Mouse (Mus musculus) testis, postnatal 14 days (tissue): ENCODE results near the gene Ptpn23.
A peak's percentile ranks its signal among the peaks of the same experiment; 100 is the strongest.
"Not testable (repeated sequence)": the region's sequence is repeated elsewhere in the genome, so short reads cannot be mapped to it uniquely, and the experiment has no call there.

ENCODE experiments used
- DNase-seq: peaks from one replicate; pipeline ENCODE4 v3.0.0; 2021; ENCODE audit warnings: low spot score

Gene Ptpn23

GRCm38 (mm10) chr9:110381292-110381691 lies 26.7 kb downstream of the Ptpn23 start:
- DNase-seq = no peak

GRCm38 (mm10) chr9:110380662-110381061 lies 27.4 kb downstream of the Ptpn23 start:
- DNase-seq = peak; percentile 78

GRCm38 (mm10) chr9:110379361-110379760 lies 28.7 kb downstream of the Ptpn23 start:
- no peak for DNase-seq

DNA sequence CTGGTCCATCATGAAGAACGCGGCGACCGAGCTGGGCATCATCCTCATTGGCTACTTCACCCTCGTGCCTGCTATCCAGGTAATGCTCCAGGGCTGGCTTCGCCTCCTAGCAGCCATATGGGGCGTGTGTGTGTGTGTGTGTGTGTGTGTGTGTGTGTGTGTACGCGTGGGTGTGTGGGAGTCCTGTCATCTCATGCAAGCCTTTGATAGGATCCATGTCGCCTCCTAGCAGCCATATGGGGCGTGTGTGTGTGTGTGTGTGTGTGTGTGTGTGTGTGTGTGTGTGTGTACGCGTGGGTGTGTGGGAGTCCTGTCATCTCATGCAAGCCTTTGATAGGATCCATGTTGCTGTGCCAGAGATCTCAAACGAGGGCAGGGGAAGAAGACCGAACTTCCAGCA lies 30.4 kb downstream of the Ptpn23 start:
- not testable (repeated sequence) for DNase-seq

DNA sequence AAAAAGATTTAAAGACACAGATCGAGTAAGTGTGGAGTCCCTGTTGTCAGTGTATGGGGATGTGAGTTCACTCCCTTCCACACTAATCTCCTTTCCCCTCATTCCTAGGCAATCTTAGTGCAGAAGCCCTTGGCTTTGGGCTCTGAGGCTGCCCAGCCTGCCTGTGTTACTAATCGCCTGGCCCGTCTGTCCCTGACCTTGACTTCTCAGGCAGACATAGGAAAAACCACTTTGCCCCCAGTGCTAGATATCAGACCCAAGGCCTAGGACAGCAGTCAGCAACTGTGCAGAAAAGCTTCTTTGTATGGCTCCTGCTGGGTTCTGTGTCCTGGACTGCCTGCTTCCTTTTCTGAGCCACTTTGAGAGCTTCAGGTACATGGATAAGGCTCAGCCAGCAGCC lies 32.3 kb downstream of the Ptpn23 start:
- DNase-seq = peak; percentile 57

DNA sequence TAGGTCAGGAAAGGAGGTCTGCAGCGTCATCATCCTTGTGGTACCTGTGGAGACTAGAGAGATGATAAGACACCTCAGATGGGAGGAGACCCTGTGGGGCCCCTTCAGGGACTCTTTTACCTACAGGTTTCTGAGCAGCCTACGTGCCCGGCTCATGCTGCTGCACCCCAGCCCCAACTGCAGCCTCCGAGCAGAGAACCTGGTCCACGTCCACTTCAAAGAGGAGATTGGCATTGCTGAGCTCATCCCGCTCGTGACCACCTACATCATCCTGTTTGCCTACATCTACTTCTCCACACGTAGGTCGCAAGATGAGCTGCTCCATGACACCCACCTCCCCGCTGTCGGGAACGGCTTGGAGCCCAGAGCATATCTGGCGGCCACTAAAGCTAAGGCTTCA lies 34.1 kb downstream of the Ptpn23 start:
- no peak for DNase-seq

GRCm38 (mm10) chr9:110369860-110370259 lies 38.2 kb downstream of the Ptpn23 start:
- DNase-seq = no peak

DNA sequence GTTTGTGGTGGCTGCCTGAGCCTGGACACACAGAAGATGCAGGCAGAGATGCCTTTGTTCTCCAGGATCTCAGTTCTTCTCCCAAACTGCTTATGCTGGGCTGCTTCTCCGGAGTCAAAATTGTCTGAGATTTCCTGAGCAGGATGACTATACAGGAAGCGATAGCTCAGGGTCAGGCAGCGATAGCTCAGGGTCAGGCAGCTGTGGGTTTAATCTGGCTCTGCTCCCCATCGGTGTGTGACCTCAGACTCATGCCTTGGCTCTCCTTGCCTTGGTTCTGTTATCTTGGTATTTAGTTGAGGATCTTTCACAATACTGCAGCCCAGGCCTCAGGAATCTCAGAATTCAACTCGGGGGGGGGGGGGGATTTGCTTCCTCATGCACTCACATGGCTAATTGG lies 41.3 kb downstream of the Ptpn23 start:
- no peak for DNase-seq

GRCm38 (mm10) chr9:110362337-110362736 lies 45.7 kb downstream of the Ptpn23 start:
- DNase-seq = no peak

DNA sequence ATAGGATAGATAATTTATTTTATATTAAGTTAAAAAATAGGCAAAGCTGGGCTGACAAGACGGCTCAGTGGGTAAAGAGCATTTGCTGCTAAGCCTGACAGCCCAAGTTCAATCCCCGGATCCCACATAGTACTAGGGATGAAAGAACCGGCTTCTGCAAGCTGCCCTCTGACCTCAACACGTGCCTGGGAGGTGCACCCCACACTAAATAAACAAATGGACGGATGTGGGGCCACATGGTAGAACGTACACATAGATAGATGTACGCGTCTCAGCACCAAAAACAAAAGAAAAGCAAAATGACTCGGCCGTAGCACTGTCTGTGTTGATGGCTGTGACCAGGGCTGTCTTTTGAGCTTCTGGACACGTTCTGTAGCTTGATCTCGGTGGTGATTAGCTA lies 46.7 kb downstream of the Ptpn23 start:
- DNase-seq = no peak

DNA sequence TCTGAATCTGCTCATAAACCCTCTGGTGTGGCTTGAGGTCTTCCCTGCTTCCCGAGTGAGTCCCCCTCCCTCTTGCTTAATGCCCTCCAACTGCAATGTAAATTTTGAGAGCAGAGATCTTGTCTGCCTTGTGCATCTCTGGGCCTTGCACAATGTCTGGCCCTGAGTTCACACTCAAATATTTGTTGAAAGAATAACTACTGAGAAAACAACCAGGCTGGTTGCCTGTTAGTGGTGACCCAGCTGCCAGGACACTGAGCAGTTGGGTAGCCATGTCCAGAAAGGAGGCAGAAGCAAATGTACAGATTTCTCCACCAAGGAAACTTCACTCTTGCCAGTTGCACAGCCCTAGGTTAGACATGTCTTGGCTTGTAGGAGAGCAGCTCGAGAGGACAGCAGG lies 49.7 kb downstream of the Ptpn23 start:
- DNase-seq = no peak

DNA sequence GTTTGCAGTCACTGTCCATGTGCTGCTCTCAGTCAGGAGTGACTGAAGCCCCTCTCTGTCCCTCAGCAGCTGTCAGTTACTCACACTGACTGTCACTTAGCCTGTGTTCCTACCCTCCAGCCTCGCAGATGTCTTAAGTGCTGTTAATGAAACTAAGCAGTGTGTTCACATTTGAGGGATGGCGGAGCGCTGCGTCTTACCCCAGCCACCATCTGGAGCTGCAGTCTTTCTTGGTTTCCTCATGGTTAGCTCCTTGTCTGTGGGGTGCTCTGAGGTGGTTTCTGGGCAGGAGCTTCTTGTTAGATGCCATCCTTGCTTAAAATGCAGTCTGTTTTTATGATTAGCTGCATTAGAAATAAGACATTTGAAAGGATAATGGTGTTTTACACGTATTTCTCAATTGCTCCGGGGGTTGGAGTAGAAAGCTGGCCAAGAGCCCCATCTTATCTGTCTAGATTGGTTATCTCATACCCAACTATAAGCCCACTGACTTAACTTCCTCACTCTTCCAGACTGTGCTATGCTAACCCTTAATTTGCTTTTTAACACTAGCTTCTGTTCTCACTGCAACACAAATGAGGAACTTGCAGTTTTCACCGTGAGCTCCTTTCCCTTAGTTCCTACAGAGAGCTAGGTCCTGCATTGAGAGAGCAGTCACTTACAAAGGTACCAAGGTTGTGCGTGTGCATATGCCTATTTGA lies 55.9 kb downstream of the Ptpn23 start:
- DNase-seq = no peak

GRCm38 (mm10) chr9:110351350-110351749 lies 56.7 kb downstream of the Ptpn23 start:
- DNase-seq = no peak

DNA sequence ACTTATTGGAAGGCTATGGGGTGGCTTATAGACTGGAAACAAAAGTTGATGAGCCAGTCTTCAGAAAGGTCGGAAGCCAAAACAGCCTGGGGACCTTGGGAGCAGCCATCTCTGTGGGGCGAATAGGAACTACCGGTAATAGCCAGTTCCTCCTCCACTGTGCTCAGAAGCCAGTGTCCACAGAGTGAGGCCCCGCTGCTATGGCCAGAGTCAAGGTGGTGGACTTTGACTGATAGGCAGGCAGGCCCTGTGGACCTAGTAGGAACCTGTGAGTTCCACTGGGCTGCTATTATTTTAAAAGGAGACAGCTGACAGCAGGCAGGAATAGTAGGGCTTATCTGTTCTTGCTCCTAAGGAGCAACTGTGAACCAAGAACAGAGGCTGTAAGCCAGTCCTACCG lies 57.4 kb downstream of the Ptpn23 start:
- no peak for DNase-seq

- DNase-seq = no peak
Observed at GRCm38 (mm10) chr9:110350188-110350587, 57.8 kb downstream of the Ptpn23 start.

DNA sequence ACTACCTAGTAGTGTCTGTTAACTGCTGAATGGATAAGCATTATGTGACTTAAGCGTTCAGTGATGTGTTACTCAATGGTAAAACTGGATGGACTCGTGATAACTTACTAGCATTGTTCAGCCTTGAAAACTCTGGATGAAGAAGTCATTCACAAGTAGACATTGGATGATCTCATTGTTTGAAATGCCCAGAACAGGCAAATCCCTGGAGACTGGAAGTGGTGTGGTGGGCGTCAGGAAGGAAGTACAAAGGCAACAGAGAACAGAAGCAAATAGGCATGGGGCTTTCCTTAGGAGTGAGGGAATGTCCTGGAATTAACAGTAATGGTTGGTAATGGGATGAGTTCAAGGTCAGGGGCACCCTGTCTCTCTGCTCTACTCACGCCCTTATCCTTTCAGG lies 59.1 kb downstream of the Ptpn23 start:
- DNase-seq = no peak

GRCm38 (mm10) chr9:110345057-110345739 lies 62.8 kb downstream of the Ptpn23 start:
- DNase-seq = no peak

DNA sequence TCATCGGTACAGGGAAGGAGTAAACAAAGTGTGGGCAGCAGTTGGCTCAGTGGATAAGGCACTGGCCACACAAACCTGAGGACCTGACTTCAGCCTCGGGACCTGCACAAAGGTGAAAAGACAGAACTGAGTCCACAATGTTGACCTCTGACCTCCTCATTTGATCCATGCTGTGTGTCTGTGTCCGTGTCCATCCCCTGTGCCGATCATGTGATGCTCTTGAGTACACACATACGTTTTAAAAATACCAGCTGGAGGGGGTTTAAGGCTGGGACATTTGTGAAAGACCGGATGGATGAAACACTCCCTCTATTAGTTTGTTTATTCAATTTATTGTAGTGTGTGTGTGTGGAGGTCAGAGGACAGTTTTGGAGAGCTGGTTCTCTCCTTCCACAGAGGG lies 64.2 kb downstream of the Ptpn23 start:
- DNase-seq = no peak

DNA sequence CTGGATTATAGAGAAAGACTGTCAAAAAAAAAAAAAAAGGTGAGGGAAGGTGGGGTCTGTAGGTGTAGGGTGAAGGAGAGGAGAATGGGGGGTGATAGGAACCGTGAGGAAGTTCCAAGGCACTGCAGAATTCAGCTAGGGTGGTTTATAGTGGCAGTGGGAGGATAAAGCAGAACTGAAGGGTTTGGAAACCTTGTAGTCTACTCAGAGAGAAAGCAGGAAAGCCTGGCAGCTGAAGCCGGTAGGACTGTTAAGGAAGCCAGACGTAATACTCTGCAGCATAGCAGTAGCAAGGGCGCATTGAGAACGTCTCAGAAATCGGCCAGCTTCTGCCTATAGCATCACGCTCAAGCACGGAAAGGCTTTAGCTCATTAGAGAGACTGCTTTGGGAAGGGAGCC lies 66.0 kb downstream of the Ptpn23 start:
- no peak for DNase-seq

GRCm38 (mm10) chr9:110340037-110340750 lies 67.8 kb downstream of the Ptpn23 start:
- DNase-seq = no peak
